Mouse (Mus musculus) embryonic facial prominence, embryonic 13.5 days (tissue): ENCODE measurements around the gene Hspa12b. TPM values are rescaled to one million over a fixed set of nuclear protein-coding genes. Genes with fewer than 3 reads are reported as not detected.

Source experiments
- ATAC-seq: fragments of 200-750 bp; cut with Nextera tagmentation; 2 replicates; pipeline ENCODE4 v1.8.0; 2017; ENCODE audit warnings: low read depth; ENCODE audit not compliant: insufficient number of reproducible peaks, insufficient read depth, low FRiP score, low TSS enrichment
- H3K27ac ChIP-seq: fragments of 300-500 bp; sonication (generic); 2 replicates; pipeline ENCODE4 v1.5.1; 2015; ENCODE audit warnings: moderate library complexity, mild to moderate bottlenecking, inconsistent platforms
- H3K27me3 ChIP-seq: fragments of 300-500 bp; sonication (generic); 2 replicates; pipeline ENCODE4 v1.6.1; 2015; ENCODE audit warnings: mild to moderate bottlenecking, inconsistent platforms
- H3K36me3 ChIP-seq: fragments of 300-500 bp; sonication (generic); 2 replicates; pipeline ENCODE4 v1.6.1; 2015; ENCODE audit warnings: mild to moderate bottlenecking, inconsistent platforms
- H3K4me1 ChIP-seq: fragments of 300-500 bp; sonication (generic); 2 replicates; pipeline ENCODE4 v1.6.1; 2015; ENCODE audit warnings: inconsistent platforms
- H3K4me2 ChIP-seq: fragments of 300-500 bp; sonication (generic); 2 replicates; pipeline ENCODE4 v1.6.1; 2015; ENCODE audit warnings: moderate library complexity, mild to moderate bottlenecking, inconsistent platforms
- H3K4me3 ChIP-seq: fragments of 300-500 bp; sonication (generic); 2 replicates; pipeline ENCODE4 v1.5.1; 2015; ENCODE audit warnings: mild to moderate bottlenecking, inconsistent platforms
- H3K9ac ChIP-seq: fragments of 300-500 bp; sonication (generic); 2 replicates; pipeline ENCODE4 v1.6.1; 2015; ENCODE audit warnings: mild to moderate bottlenecking, inconsistent platforms
- H3K9me3 ChIP-seq: fragments of 300-500 bp; sonication (generic); 2 replicates; pipeline ENCODE4 v1.6.1; 2016; ENCODE audit warnings: inconsistent platforms
- WGBS: fragments of 180-500 bp; shearing (Covaris S2); methylation state at CpG from one replicate; pipeline ENCODE4 v1.1.7; 2015; ENCODE audit warnings: mixed read lengths; 5-methylcytosine and 5-hydroxymethylcytosine counted together
- polyA plus RNA-seq: library from polyadenylated mRNA; unstranded; fragments of >200 nt; fragmentation: Nextera tagmentation; extraction: Ambion mirVana; gene quantifications from 2 replicates; pipeline ENCODE4 v1.2.1, GENCODE M21; 2015

Hspa12b gene
- polyA plus RNA-seq, 1 experiment from 2014 or later: 18.2 TPM

- no peak overlapping the region for H3K9ac ChIP-seq
Observed at GRCm38 (mm10) chr2:131141336-131141986, 14.4 kb downstream of the Hspa12b start.

GRCm38 (mm10) chr2:131142592-131142991 lies 15.5 kb downstream of the Hspa12b start:
- ATAC-seq: no peak
- Histone ChIP-seq H3K9ac (no peak overlapping the region), H3K4me3 (no peak overlapping the region), H3K27ac (no peak overlapping the region), H3K9me3 (no peaks in the 10 kb centered on the region), H3K27me3 (no peaks in the 10 kb centered on the region), H3K4me2 (no peak overlapping the region), H3K4me1 (peaks cover 5% of the 10 kb centered on the region; the same call in 1 of the 2 replicates), H3K36me3 (peaks cover 94% of the 10 kb centered on the region)
- 35% methylated on average over 18 of the region's 18 CpGs for WGBS

More at GRCm38 (mm10) chr2:131141336-131141986, 14.4 kb downstream of the Hspa12b start:
- Histone ChIP-seq H3K27ac (no peak overlapping the region), H3K36me3 (peaks cover 89% of the 10 kb centered on the region), H3K27me3 (no peaks in the 10 kb centered on the region), H3K4me1 (peaks cover 5% of the 10 kb centered on the region; the same call in 1 of the 2 replicates), H3K4me2 (no peak overlapping the region), H3K9me3 (no peaks in the 10 kb centered on the region), H3K4me3 (no peak overlapping the region)
- 85% methylated on average over 8 of the region's 8 CpGs for WGBS
- ATAC-seq: no peak

GRCm38 (mm10) chr2:131143007-131143780 lies 16.1 kb downstream of the Hspa12b start:
- H3K4me2 ChIP-seq: no peak overlapping the region
- ATAC-seq: no peak
- H3K27ac ChIP-seq: no peak overlapping the region
- H3K4me1 ChIP-seq: peaks cover 5% of the 10 kb centered on the region; the same call in 1 of the 2 replicates
- H3K27me3 ChIP-seq: no peaks in the 10 kb centered on the region
- 68% methylated on average over 22 of the region's 22 CpGs for WGBS
- no peak overlapping the region for H3K9ac ChIP-seq
- peaks cover 96% of the 10 kb centered on the region for H3K36me3 ChIP-seq
- no peak overlapping the region for H3K4me3 ChIP-seq
- H3K9me3 ChIP-seq: no peaks in the 10 kb centered on the region

- Histone ChIP-seq H3K9ac (no peak overlapping the region), H3K27me3 (no peaks in the 10 kb centered on the region), H3K36me3 (peaks cover 90% of the 10 kb centered on the region), H3K4me3 (no peak overlapping the region), H3K4me1 (peaks cover 5% of the 10 kb centered on the region; the same call in 1 of the 2 replicates), H3K9me3 (no peaks in the 10 kb centered on the region), H3K4me2 (no peak overlapping the region), H3K27ac (no peak overlapping the region)
- 68% methylated on average over 13 of the region's 13 CpGs for WGBS
- ATAC-seq: no peak
Observed at GRCm38 (mm10) chr2:131145121-131145520, 18.0 kb downstream of the Hspa12b start.

GRCm38 (mm10) chr2:131145536-131145935 lies 18.5 kb downstream of the Hspa12b start:
- Histone ChIP-seq H3K4me1 (peaks cover 5% of the 10 kb centered on the region; the same call in 1 of the 2 replicates), H3K36me3 (peaks cover 87% of the 10 kb centered on the region), H3K4me3 (no peak overlapping the region), H3K4me2 (no peak overlapping the region), H3K27ac (no peak overlapping the region), H3K9ac (no peak overlapping the region), H3K9me3 (no peaks in the 10 kb centered on the region), H3K27me3 (no peaks in the 10 kb centered on the region)
- ATAC-seq: no peak
- 86% methylated on average over 2 of the region's 2 CpGs for WGBS

GRCm38 (mm10) chr2:131146193-131147042 lies 19.3 kb downstream of the Hspa12b start:
- Histone ChIP-seq H3K4me2 (no peak overlapping the region), H3K27ac (no peak overlapping the region), H3K27me3 (no peaks in the 10 kb centered on the region), H3K36me3 (peaks cover 85% of the 10 kb centered on the region), H3K9me3 (no peaks in the 10 kb centered on the region), H3K4me1 (peaks cover 5% of the 10 kb centered on the region; the same call in 1 of the 2 replicates), H3K4me3 (no peak overlapping the region), H3K9ac (no peak overlapping the region)
- WGBS: 85% methylated on average over 21 of the region's 21 CpGs
- ATAC-seq: no peak

GRCm38 (mm10) chr2:131147043-131147365 lies 19.9 kb downstream of the Hspa12b start:
- WGBS: 89% methylated on average over 8 of the region's 8 CpGs
- H3K4me2 ChIP-seq: no peak overlapping the region
- peaks cover 5% of the 10 kb centered on the region; the same call in 1 of the 2 replicates for H3K4me1 ChIP-seq
- H3K27ac ChIP-seq: no peak overlapping the region
- H3K27me3 ChIP-seq: no peaks in the 10 kb centered on the region
- H3K9me3 ChIP-seq: no peaks in the 10 kb centered on the region
- H3K36me3 ChIP-seq: peaks cover 85% of the 10 kb centered on the region
- ATAC-seq: no peak
- H3K9ac ChIP-seq: no peak overlapping the region
- no peak overlapping the region for H3K4me3 ChIP-seq

- 88% methylated on average over 8 of the region's 8 CpGs for WGBS
- H3K27ac ChIP-seq: no peak overlapping the region
- H3K36me3 ChIP-seq: peaks cover 83% of the 10 kb centered on the region
Observed at GRCm38 (mm10) chr2:131148353-131149253, 21.5 kb downstream of the Hspa12b start.

GRCm38 (mm10) chr2:131149254-131149578 lies 22.1 kb downstream of the Hspa12b start:
- 92% methylated on average over 3 of the region's 3 CpGs for WGBS
- Histone ChIP-seq H3K9ac (no peak overlapping the region), H3K4me1 (no peaks in the 10 kb centered on the region), H3K36me3 (peaks cover 78% of the 10 kb centered on the region), H3K27me3 (no peaks in the 10 kb centered on the region), H3K9me3 (no peaks in the 10 kb centered on the region), H3K4me2 (no peak overlapping the region), H3K4me3 (no peak overlapping the region), H3K27ac (no peak overlapping the region)
- ATAC-seq: no peak

More at GRCm38 (mm10) chr2:131148353-131149253, 21.5 kb downstream of the Hspa12b start:
- Histone ChIP-seq H3K4me2 (no peak overlapping the region), H3K4me1 (no peaks in the 10 kb centered on the region), H3K9me3 (no peaks in the 10 kb centered on the region), H3K4me3 (no peak overlapping the region), H3K9ac (no peak overlapping the region), H3K27me3 (no peaks in the 10 kb centered on the region)
- no peak for ATAC-seq

GRCm38 (mm10) chr2:131152166-131152730 lies 25.2 kb downstream of the Hspa12b start:
- Histone ChIP-seq H3K9me3 (no peaks in the 10 kb centered on the region), H3K4me2 (no peak overlapping the region), H3K9ac (no peak overlapping the region), H3K4me1 (peaks cover under 1% of the 10 kb centered on the region; the same call in 1 of the 2 replicates), H3K27me3 (no peaks in the 10 kb centered on the region), H3K4me3 (no peak overlapping the region), H3K36me3 (peaks cover 59% of the 10 kb centered on the region), H3K27ac (no peak overlapping the region)
- WGBS: 89% methylated on average over 7 of the region's 7 CpGs
- no peak for ATAC-seq
